ENCODE assay signal across 11 mouse cellular contexts in the genomic region with DNA sequence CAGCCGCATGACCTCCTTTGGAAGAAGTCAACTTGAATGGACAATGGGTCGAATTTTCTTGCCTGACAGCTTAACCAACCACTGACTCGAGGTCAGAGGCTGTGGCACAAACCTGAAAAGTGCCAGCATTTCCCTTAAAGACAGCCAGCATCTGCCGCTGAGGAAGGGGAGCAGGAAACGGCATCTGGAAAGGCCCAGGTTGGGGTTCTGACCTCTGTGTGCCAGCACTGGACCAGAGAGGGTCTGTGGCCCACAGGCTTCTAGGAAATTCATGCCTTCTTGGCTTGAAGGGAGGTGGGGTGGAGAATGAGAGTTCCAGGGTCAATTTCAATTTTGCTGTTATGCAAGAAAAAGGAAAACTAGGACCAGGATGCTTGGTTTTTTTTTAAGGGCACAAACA.
DNase-seq lines count a peak whose midpoint lies in the region; ATAC-seq and TF ChIP-seq lines count a peak whose summit lies in the region.
"Had no signal": no experiment of that assay in that cellular context is flagged by ENCODE, and none has a peak within 500 bp of the region (broad histone marks: within the 10 kb centered on the region; RNA-seq: fewer than 3 reads in every experiment).

No protein-coding gene starts in this region.

- 6% methylated on average over 5 of the region's 5 CpGs for WGBS in forebrain, embryonic 10.5 days
- 12% methylated on average over 5 of the region's 5 CpGs for WGBS in forebrain, embryonic 16.5 days
- WGBS in neural tube, embryonic 15.5 days: 21% methylated on average over 5 of the region's 5 CpGs
- WGBS in limb, embryonic 12.5 days: 13% methylated on average over 5 of the region's 5 CpGs
- 50% methylated on average over 5 of the region's 5 CpGs for WGBS in kidney, adult 2 months
- 35% methylated on average over 5 of the region's 5 CpGs for WGBS in liver, postnatal 0 days (ENCODE audit: insufficient replicate concordance)

- no peak for TF ChIP-seq EP300 in liver, postnatal 0 days (IDR thresholded peaks at IDR 0.05; ENCODE audit: low read depth)

- no peaks in the 10 kb centered on the region for H3K9me3 ChIP-seq in forebrain, embryonic 10.5 days
- no peaks in the 10 kb centered on the region for H3K9me3 ChIP-seq in forebrain, embryonic 16.5 days (ENCODE audit: control insufficient read depth, low read length)
- H3K9me3 ChIP-seq in neural tube, embryonic 15.5 days (replicated peaks): no peaks in the 10 kb centered on the region
- no peaks in the 10 kb centered on the region for H3K9me3 ChIP-seq in limb, embryonic 12.5 days
- H3K9me3 ChIP-seq in liver, postnatal 0 days (ENCODE audit: low read length): no peaks in the 10 kb centered on the region
- H3K9me3 ChIP-seq: intestine, embryonic 15.5 days had no signal

- peak overlapping the region; percentile 93 for H3K27ac ChIP-seq in forebrain, embryonic 10.5 days
- H3K27ac ChIP-seq in forebrain, embryonic 16.5 days (ENCODE audit: low read length): no peak overlapping the region; the same call in 1 of the 2 replicates
- H3K27ac ChIP-seq in neural tube, embryonic 15.5 days (replicated peaks): no peak overlapping the region; the same call in 1 of the 2 replicates
- peak overlapping the region; percentile 97 for H3K27ac ChIP-seq in limb, embryonic 12.5 days
- no peak overlapping the region for H3K27ac ChIP-seq in kidney, adult 2 months (ENCODE audit: insufficient read depth, low read depth, low read length)
- no peak overlapping the region for H3K27ac ChIP-seq in liver, postnatal 0 days (ENCODE audit: low read depth)

- peaks cover 9% of the 10 kb centered on the region for H3K36me3 ChIP-seq in forebrain, embryonic 10.5 days (replicated peaks)
- no peaks in the 10 kb centered on the region for H3K36me3 ChIP-seq in forebrain, embryonic 16.5 days (ENCODE audit: control insufficient read depth, insufficient read depth)
- H3K36me3 ChIP-seq in neural tube, embryonic 15.5 days: no peaks in the 10 kb centered on the region
- H3K36me3 ChIP-seq in limb, embryonic 12.5 days: peaks cover 3% of the 10 kb centered on the region; the same call in 1 of the 2 replicates
- H3K36me3 ChIP-seq in kidney, adult 2 months (ENCODE audit: control insufficient read depth, insufficient read depth, low read length): no peaks in the 10 kb centered on the region
- H3K36me3 ChIP-seq in liver, postnatal 0 days (replicated peaks; ENCODE audit: insufficient read depth, low read length): no peaks in the 10 kb centered on the region
- H3K36me3 ChIP-seq: intestine, embryonic 15.5 days had no signal

- ATAC-seq in forebrain, embryonic 16.5 days: no peak
- ATAC-seq in neural tube, embryonic 15.5 days (ENCODE audit: low FRiP score): no peak
- ATAC-seq in limb, embryonic 12.5 days (ENCODE audit: insufficient number of reproducible peaks, insufficient read depth, low FRiP score, low TSS enrichment, low read depth): no peak
- no peak for ATAC-seq in liver, postnatal 0 days

- no peaks in the 10 kb centered on the region for H3K27me3 ChIP-seq in forebrain, embryonic 10.5 days (ENCODE audit: poor library complexity, severe bottlenecking)
- no peaks in the 10 kb centered on the region for H3K27me3 ChIP-seq in forebrain, embryonic 16.5 days (replicated peaks; ENCODE audit: control insufficient read depth, insufficient read depth, low read length)
- H3K27me3 ChIP-seq in neural tube, embryonic 15.5 days (replicated peaks): no peaks in the 10 kb centered on the region
- no peaks in the 10 kb centered on the region for H3K27me3 ChIP-seq in limb, embryonic 12.5 days
- no peaks in the 10 kb centered on the region for H3K27me3 ChIP-seq in kidney, adult 2 months (replicated peaks; ENCODE audit: control insufficient read depth, insufficient read depth, low read length)
- no peaks in the 10 kb centered on the region for H3K27me3 ChIP-seq in liver, postnatal 0 days (ENCODE audit: insufficient read depth, low read length)
- H3K27me3 ChIP-seq: intestine, embryonic 15.5 days had no signal

- H3K4me2 ChIP-seq in forebrain, embryonic 16.5 days (ENCODE audit: low read length): no peak overlapping the region
- H3K4me2 ChIP-seq in neural tube, embryonic 15.5 days: no peak overlapping the region
- H3K4me2 ChIP-seq in limb, embryonic 12.5 days: peak overlapping the region; percentile 43; the same call in 1 of the 2 replicates
- H3K4me2 ChIP-seq in liver, postnatal 0 days (ENCODE audit: low read depth, low read length): no peak overlapping the region

- H3K9ac ChIP-seq in forebrain, embryonic 16.5 days (replicated peaks; ENCODE audit: low read depth, low read length): no peak overlapping the region
- no peak overlapping the region for H3K9ac ChIP-seq in neural tube, embryonic 15.5 days (replicated peaks)
- H3K9ac ChIP-seq in limb, embryonic 12.5 days (replicated peaks): no peak overlapping the region
- no peak overlapping the region for H3K9ac ChIP-seq in liver, postnatal 0 days (replicated peaks)
- H3K9ac ChIP-seq: intestine, embryonic 15.5 days had no signal

- TF ChIP-seq POLR2A in kidney, adult 2 months (IDR thresholded peaks at IDR 0.05; ENCODE audit: low read depth, low read length): no peak

- H3K4me3 ChIP-seq in forebrain, embryonic 10.5 days: peak overlapping the region; percentile 41; the same call in 1 of the 2 replicates
- H3K4me3 ChIP-seq in forebrain, embryonic 16.5 days (replicated peaks; ENCODE audit: low read length): no peak overlapping the region
- no peak overlapping the region for H3K4me3 ChIP-seq in neural tube, embryonic 15.5 days (replicated peaks)
- H3K4me3 ChIP-seq in limb, embryonic 12.5 days (replicated peaks): no peak overlapping the region
- H3K4me3 ChIP-seq in kidney, adult 2 months (ENCODE audit: insufficient read depth, low read depth, low read length): no peak overlapping the region
- H3K4me3 ChIP-seq in liver, postnatal 0 days (ENCODE audit: low read depth, low read length): no peak overlapping the region
- H3K4me3 ChIP-seq: intestine, embryonic 15.5 days had no signal

- TF ChIP-seq CTCF in kidney, adult 2 months (conservative IDR thresholded peaks at IDR 0.05; ENCODE audit: insufficient read depth, insufficient read length, low read depth, low read length): no peak
- TF ChIP-seq CTCF in liver, postnatal 0 days (IDR thresholded peaks at IDR 0.05; ENCODE audit: low read depth): no peak

- H3K4me1 ChIP-seq in forebrain, embryonic 10.5 days: peaks cover 97% of the 10 kb centered on the region
- peaks cover 76% of the 10 kb centered on the region for H3K4me1 ChIP-seq in forebrain, embryonic 16.5 days (replicated peaks; ENCODE audit: control insufficient read depth, insufficient read depth, low read length)
- peaks cover 84% of the 10 kb centered on the region for H3K4me1 ChIP-seq in neural tube, embryonic 15.5 days
- H3K4me1 ChIP-seq in limb, embryonic 12.5 days (replicated peaks): peaks cover 97% of the 10 kb centered on the region
- H3K4me1 ChIP-seq in kidney, adult 2 months (ENCODE audit: control insufficient read depth, insufficient read depth, low read length): no peaks in the 10 kb centered on the region
- H3K4me1 ChIP-seq in liver, postnatal 0 days (ENCODE audit: insufficient read depth): no peaks in the 10 kb centered on the region

- DNase-seq in forebrain, embryonic 10.5 days (ENCODE audit: extremely low spot score, low spot score): no peak
- DNase-seq in neural tube, embryonic 10.5 days (ENCODE audit: extremely low spot score, low spot score): peak; percentile 31
- no peak for DNase-seq in kidney, adult 2 months
- no peak for DNase-seq in liver, postnatal 0 days
- no peak for DNase-seq in spleen, postnatal 10 days (ENCODE audit: low spot score in 2 of 2)
- DNase-seq: cerebellum, adult 9-11 months; right cerebral cortex, adult 18-20 months had no signal

Comparison
In these comparisons a context has a peak if more than half of its experiments do, and no peak if none do; other contexts are left out.
1. H3K27ac ChIP-seq: peak in forebrain, embryonic 10.5 days (single experiment) and limb, embryonic 12.5 days (single experiment); none in forebrain, embryonic 16.5 days (single experiment), neural tube, embryonic 15.5 days (single experiment), kidney, adult 2 months (single experiment) and liver, postnatal 0 days (single experiment).